Mouse (Mus musculus): Measurements from ENCODE around the gene Slc6a17.

Slc6a17 gene

GRCm38 (mm10) chr3:107466577-107466976, 51.2 kb downstream of the Slc6a17 start:
- DNase-seq (ENCODE audit: low read depth, low spot score): peak; percentile 57

- DNase-seq (ENCODE audit: low read depth, low spot score): peak; percentile 46
These were observed 55.7 kb downstream of the Slc6a17 start for GRCm38 (mm10) chr3:107462160-107462559.

GRCm38 (mm10) chr3:107459773-107460431, 57.9 kb downstream of the Slc6a17 start:
- DNase-seq (ENCODE audit: low read depth, low spot score): no peak

- no peak for DNase-seq (ENCODE audit: low read depth, low spot score)
These were observed 58.5 kb downstream of the Slc6a17 start, which contains the start of gene Kcnc4 for GRCm38 (mm10) chr3:107459196-107459772. Gene Kcnc4 (minus strand): TSS chr3:107459552.

GRCm38 (mm10) chr3:107458528-107459195, 59.2 kb downstream of the Slc6a17 start:
- no peak for DNase-seq (ENCODE audit: low read depth, low spot score)

GRCm38 (mm10) chr3:107458104-107458503, 59.7 kb downstream of the Slc6a17 start:
- no peak for DNase-seq (ENCODE audit: low read depth, low spot score)

- DNase-seq (ENCODE audit: low read depth, low spot score): no peak
These were observed 63.5 kb downstream of the Slc6a17 start for GRCm38 (mm10) chr3:107454280-107454679.

- DNase-seq (ENCODE audit: low read depth, low spot score): no peak
These were observed 71.0 kb downstream of the Slc6a17 start for GRCm38 (mm10) chr3:107446822-107447221.

- DNase-seq (ENCODE audit: low read depth, low spot score): no peak
These were observed 74.0 kb downstream of the Slc6a17 start for GRCm38 (mm10) chr3:107443866-107444265.

GRCm38 (mm10) chr3:107442191-107442590, 75.6 kb downstream of the Slc6a17 start:
- DNase-seq (ENCODE audit: low read depth, low spot score): no peak

GRCm38 (mm10) chr3:107441306-107441705, 76.5 kb downstream of the Slc6a17 start:
- no peak for DNase-seq (ENCODE audit: low read depth, low spot score)

- DNase-seq (ENCODE audit: low read depth, low spot score): peak; percentile 36
These were observed 78.5 kb downstream of the Slc6a17 start for GRCm38 (mm10) chr3:107439280-107439679.

GRCm38 (mm10) chr3:107437666-107438065, 80.2 kb downstream of the Slc6a17 start:
- no peak for DNase-seq (ENCODE audit: low read depth, low spot score)

- no peak for DNase-seq (ENCODE audit: low read depth, low spot score)
These were observed 81.4 kb downstream of the Slc6a17 start for GRCm38 (mm10) chr3:107436434-107436833.

GRCm38 (mm10) chr3:107433614-107434013, 84.2 kb downstream of the Slc6a17 start:
- DNase-seq (ENCODE audit: low read depth, low spot score): no peak

GRCm38 (mm10) chr3:107431268-107431667, 86.5 kb downstream of the Slc6a17 start:
- DNase-seq (ENCODE audit: low read depth, low spot score): no peak

- DNase-seq (ENCODE audit: low read depth, low spot score): no peak
These were observed 93.4 kb downstream of the Slc6a17 start for GRCm38 (mm10) chr3:107424258-107425041.

GRCm38 (mm10) chr3:107420156-107420555, 97.7 kb downstream of the Slc6a17 start:
- DNase-seq (ENCODE audit: low read depth, low spot score): no peak
